Mouse (Mus musculus) yolk sac, embryonic 10.5 days (tissue): ENCODE results near the gene Idh2.
A peak's percentile ranks its signal among the peaks of the same experiment; 100 is the strongest.

Experiments
- DNase-seq: peaks from one replicate; pipeline ENCODE4 v3.0.0-alpha.2; 2017; ENCODE audit warnings: low spot score

Gene Idh2

GRCm38 (mm10) chr7:80121083-80121482 is 5.9 kb upstream of the Idh2 start:
- DNase-seq, result no peak

GRCm38 (mm10) chr7:80119198-80119597 is 4.0 kb upstream of the Idh2 start:
- no peak for DNase-seq

DNA sequence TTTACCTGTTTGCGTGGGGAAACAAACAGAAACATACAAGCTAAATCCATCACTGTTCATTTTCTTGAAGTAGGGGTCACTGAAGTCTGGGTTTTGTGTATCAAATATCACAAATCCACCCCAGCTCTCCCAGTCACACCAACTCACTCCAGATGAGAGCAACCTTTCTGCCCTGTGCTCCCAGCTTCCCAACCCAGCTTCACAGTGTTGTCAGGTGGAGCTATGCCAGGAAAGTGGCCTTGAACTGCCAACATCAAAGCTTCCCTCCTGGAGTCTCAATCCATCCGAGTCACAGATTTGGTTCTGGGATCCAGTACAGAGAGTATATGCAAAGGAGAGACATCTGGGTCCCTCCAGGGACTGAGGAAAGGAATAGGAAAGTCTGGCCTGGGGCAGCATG is 966 bp upstream of the Idh2 start:
- DNase-seq, result no peak

GRCm38 (mm10) chr7:80114451-80115223 is 555 bp downstream of the Idh2 start:
- DNase-seq, result peak; percentile 86

GRCm38 (mm10) chr7:80113989-80114388 is 1.2 kb downstream of the Idh2 start:
- DNase-seq, result peak; percentile 61

GRCm38 (mm10) chr7:80111066-80112045 is 3.8 kb downstream of the Idh2 start:
- no peak for DNase-seq

- no peak for DNase-seq
These were observed 8.8 kb downstream of the Idh2 start for GRCm38 (mm10) chr7:80106441-80106840.

DNA sequence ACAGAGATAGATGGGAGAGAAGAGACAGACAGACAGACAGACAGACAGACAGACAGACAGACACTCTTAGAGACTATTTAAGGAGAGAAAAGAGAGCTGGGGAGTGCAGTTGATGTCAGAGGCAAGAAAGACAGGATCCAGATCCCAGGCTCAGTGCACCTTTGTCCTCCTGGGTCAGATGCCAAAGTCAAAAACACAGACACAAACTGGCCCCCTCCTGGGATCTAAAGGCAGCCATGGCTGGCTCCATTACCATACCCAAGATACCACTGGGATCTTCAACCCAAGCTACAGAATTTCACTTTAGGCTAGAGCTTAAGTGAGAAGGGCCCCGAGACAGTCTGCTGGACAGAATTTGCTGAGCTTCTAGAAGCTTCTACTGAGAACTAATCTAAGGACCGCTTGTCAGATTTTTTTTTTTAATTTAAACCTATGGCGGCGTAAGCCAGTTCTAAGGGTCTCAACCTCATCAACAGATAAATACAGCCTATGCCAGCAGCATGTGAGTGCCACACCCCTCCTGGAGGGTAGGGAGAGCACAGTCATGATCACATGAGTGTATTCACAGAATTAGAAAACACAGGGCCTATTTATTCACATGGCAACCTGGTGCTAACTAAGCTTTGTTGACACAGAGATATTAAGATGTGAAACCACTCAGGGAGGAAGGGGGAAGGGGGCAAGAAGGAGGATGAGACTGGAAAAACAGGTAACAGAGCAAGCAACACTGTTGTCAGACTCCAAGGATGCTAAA is 9.4 kb downstream of the Idh2 start:
- no peak for DNase-seq

GRCm38 (mm10) chr7:80103335-80103734 is 11.9 kb downstream of the Idh2 start:
- no peak for DNase-seq

DNA sequence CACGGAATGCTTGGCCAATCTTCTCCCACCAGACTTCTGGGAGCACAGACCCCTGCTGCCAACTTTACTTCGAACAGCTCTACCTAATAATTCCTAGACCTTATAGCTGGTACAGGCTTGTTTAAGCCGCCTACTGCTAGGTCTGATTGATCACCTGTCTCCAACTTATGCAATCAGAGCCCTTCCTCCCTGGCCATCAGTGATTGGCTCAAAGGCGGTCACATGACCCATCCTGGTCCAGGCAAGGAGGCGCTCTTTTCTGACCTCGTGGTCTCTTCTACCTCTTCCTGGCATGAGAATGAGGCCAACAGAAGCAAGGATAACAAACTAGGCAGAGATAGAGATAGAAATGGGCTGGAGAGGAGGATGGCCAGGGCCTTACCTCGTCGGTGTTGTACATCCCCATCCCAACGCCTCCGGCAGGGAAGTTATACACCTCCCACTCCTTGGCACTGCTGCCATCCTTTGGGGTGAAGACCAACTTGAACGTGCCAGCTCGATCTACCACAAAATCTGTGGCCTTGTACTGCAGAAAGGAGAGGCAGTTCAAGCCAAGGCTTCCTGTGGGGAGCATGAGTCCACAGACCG is 16.7 kb downstream of the Idh2 start:
- no peak for DNase-seq

DNA sequence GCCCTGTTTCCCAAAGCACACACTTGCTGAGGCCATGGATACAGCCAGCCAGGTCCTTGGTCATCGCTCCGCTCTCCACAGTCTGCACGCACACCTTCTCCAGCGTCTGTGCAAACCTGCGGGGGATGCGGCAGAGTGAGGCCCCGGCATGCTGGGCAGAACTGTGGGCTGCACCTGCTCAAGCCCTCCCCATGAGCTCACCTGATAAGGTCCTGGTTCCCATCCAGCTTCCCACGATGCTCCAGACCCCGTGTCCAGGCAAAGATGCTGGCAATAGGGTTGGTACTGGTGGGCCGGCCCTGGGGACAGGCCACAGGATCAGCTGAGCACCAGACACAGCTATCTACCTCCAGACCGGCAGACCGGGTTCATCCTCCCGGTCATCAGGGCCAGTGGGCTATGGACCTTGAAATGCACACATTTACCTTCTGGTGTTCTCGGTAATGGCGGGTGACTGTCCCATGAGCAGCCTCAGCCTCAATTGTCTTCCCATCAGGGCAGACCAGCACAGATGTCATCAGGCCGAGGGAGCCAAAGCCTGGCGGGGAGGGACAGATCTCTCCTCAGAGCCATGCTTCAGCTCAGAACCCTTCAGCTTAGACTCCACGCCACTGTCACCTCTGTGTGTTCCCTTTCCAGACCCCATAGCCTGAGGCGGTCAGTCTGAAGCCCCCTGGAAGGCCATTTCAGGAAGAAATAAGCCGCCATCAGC is 19.4 kb downstream of the Idh2 start:
- no peak for DNase-seq

- DNase-seq, result no peak
These were observed 20.7 kb downstream of the Idh2 start for GRCm38 (mm10) chr7:80094481-80094880.

DNA sequence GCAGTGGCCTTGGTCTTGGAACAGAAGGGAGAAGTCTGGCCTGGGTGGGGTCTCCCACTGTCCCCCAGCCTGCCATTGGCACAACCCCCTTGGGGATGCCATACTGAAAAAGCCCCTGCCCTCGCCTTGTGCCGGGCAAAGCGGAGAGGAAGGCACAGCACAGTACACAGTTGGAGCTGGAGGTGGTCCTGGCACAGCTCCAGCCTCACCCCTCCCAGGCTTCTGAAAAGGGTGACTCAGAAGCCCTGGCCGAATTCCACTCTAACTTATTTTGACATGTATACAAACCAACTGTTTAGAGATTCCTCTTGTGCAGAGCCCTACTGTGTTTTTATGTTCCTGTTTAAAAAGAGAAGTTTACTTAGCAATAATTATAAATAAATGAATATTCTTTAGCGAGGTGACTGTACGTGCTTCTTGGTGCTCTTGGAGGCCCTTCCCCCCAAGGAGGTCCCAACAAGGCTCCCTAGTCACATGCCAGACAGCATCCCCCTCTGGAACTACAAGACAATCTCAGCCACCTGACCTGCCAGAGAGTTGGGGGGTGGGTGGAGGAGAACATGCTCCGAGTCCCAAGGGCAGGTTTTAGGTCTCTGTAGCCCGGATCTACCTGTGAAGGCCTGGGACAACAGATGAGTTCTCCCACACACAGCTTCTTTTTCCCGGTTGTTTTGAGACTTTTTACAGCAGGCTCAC is 22.7 kb downstream of the Idh2 start:
- DNase-seq, result no peak

GRCm38 (mm10) chr7:80091866-80092210 is 23.4 kb downstream of the Idh2 start:
- no peak for DNase-seq

DNA sequence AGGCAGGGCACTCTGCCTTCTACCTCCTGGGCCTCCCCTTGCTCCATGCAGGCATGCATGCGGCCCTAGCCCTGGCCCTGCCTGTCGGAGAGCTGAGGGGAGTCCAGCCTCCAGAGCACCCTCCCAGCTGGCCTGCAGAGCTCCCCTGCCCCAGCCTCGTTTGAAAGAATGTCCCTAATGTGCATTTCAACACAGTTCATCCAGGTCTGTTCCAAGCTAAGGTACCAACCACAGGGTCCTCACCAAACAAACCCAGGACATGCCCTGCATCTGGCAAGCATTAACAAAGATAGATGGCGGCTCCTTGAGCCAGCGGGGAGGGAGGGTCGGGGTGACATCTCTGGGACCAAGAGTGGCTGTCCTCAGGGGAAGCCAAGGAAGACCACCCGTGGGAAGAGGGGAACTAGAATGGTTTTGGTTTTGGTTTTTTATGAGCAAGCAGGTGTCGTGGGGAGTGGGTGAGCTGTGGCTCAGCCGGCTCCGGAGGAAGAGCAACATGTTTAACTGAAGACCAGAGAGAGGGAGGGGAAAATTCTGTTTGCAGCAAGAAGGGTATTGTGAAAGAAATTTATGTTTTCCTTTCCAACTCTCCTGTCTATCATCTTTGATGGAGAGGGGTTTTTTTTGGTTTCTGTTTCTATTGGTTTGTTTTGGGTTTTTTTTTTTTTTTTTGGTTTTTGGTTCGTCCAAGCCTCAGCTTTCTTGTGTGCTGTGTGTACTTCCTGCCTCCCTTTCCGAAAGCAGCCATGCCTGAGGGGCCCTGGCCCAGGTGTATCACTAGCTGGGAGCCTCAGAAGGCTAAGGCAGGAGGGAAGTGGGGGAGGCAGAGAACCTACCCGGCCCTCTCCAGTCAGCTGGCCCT is 24.0 kb downstream of the Idh2 start:
- no peak for DNase-seq

DNA sequence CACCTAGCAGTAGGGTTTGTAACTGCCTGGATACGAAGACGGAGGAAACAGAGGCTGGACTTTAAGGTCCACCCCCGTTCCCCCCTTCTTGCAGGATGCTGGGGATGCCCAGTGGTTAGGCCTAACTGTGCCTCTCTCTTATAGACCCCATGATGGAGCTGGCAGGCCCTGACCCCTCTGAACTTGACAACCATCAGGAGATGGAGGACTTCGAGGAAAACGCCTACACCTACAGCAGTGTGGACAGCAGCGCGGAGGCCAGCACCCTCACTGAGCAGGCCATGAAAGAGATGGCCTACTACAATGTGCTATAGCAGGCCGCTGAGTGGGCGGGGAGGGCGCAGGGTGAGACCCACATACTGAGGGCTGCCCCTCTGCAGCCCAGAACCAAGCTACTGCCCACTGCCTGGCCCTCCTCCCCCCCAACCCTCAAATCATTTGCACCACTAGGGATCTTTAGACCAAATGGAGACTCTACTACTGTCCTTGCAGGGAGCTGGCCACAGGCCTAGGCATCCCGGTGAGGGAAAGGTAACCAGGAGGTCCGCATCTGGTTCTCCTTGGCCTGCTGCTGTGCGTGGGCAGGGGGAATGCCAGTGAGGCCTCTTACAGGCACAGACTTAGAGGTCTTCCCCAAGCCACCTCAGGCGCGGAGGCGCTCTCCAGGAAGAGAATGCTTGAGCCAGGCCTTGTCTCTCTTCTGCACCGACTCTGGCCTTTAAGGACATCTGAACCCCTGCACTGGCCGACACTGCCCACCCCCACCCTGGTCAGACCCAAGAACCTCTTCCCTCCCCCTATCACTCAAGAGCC is 24.8 kb downstream of the Idh2 start:
- DNase-seq, result no peak

- DNase-seq, result peak; percentile 81
These were observed 27.0 kb downstream of the Idh2 start for GRCm38 (mm10) chr7:80088191-80088590.

DNA sequence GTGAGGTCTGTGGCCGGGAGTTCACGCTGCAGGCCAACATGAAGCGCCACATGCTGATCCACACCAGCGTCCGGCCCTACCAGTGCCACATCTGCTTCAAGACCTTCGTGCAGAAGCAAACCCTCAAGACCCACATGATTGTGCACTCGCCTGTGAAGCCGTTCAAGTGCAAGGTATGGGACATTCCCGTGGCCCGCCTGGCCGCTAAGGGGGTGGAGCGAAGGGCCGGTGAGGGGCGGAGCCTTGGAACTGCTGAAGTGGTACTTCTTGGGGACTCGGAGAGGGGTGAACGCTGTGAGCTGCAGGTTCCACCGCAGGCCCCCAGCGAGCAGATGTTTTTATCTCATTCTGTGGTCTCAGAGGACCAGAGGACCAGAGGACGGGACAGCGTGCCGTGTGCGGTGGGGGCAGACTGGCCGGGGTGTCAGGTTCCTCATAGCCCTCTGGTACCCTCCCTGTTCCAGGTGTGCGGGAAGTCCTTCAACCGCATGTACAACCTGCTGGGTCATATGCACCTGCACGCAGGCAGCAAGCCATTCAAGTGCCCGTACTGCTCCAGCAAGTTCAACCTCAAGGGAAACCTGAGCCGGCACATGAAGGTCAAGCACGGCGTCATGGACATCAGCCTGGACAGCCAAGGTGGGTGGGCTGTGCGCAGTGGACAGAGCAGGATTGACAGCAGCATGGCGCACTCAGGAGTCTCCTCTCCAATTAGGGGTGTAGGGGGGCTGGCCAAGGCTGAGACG is 29.0 kb downstream of the Idh2 start:
- no peak for DNase-seq
